Mouse (Mus musculus): Measurements from ENCODE around the gene Bok. TPM values are rescaled to one million over a fixed set of nuclear protein-coding genes. Genes with fewer than 3 reads are reported as not detected.
A peak's percentile ranks its signal among the peaks of the same experiment; 100 is the strongest.

Bok gene
- polyA plus RNA-seq (2014; fragmentation: Nextera tagmentation; extraction: Ambion mirVana) = 72.1 and 86.2 TPM in 2 replicates

GRCm38 (mm10) chr1:93685401-93686244 lies at the start of gene Bok:
Bok (plus strand) TSS chr1:93685660.
- Histone ChIP-seq H3K9me3 (ENCODE audit: control insufficient read depth, low read length) (peaks cover 3% of the 10 kb centered on the region; the same call in 1 of the 2 replicates), H3K4me3 (ENCODE audit: low read length) (peak within 1 kb of the TSS; percentile 68), H3K4me1 (ENCODE audit: control insufficient read depth, insufficient read depth, low read length) (peaks cover 11% of the 10 kb centered on the region; the same call in 1 of the 2 replicates), H3K36me3 (ENCODE audit: control insufficient read depth, insufficient read depth, low read length) (peaks cover 6% of the 10 kb centered on the region; the same call in 1 of the 2 replicates), H3K27me3 (ENCODE audit: control insufficient read depth, insufficient read depth, low read length) (no peaks in the 10 kb centered on the region), H3K4me2 (replicated peaks; ENCODE audit: low read depth, low read length) (peak within 1 kb of the TSS; percentile 65), H3K9ac (ENCODE audit: low read depth, low read length) (peak within 1 kb of the TSS; percentile 74), H3K27ac (ENCODE audit: low read depth, low read length) (peak within 1 kb of the TSS; percentile 84)
- WGBS = 1% methylated on average over 77 of the region's 78 CpGs
- peak; percentile 66 for ATAC-seq (ENCODE audit: low FRiP score, low TSS enrichment)

DNA sequence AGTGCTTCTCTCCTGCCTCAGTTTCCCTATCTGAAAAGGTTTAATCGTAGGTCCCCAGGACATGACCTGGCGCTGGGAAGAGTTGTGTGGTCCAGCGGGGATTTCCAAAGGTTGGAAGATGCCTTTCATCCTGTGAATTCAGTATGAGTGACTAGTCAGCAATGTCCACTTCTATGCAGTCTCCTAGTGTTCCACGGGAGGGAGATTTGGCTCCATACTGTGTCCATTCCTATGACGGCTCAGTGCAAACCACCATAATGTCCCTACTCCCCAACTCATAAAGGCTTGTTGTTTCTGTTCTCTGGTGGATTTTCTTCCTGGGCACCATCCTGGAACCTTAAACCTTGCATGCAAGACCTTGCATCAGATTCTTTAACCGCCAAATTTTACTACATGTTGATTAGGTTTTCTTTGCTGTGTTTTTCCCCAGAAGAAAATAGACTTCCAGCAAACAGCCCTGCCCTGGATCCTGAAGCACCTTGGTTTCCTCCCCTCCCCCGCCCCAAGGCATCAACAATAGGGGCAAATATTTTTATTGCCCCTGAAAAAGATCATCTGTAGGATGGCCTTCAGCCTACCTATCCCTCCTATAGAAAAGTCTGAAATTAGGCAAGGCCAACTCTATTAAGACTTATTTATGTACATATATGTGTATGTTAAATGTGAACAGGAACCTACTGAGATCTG lies 49.1 kb upstream of the Bok start:
- ATAC-seq (ENCODE audit: low FRiP score, low TSS enrichment) = peak; percentile 35
- Histone ChIP-seq H3K27me3 (ENCODE audit: control insufficient read depth, insufficient read depth, low read length) (no peaks in the 10 kb centered on the region), H3K27ac (ENCODE audit: low read depth, low read length) (peak overlapping the region; percentile 74), H3K9ac (ENCODE audit: low read depth, low read length) (peak overlapping the region; percentile 55; the same call in 1 of the 2 replicates), H3K4me2 (replicated peaks; ENCODE audit: low read depth, low read length) (peak overlapping the region; percentile 81), H3K4me3 (ENCODE audit: low read length) (peak overlapping the region; percentile 71), H3K4me1 (ENCODE audit: control insufficient read depth, insufficient read depth, low read length) (peaks cover 10% of the 10 kb centered on the region), H3K36me3 (ENCODE audit: control insufficient read depth, insufficient read depth, low read length) (peaks cover 6% of the 10 kb centered on the region; the same call in 1 of the 2 replicates), H3K9me3 (ENCODE audit: control insufficient read depth, low read length) (no peaks in the 10 kb centered on the region)
- 33% methylated on average over 7 of the region's 7 CpGs for WGBS

DNA sequence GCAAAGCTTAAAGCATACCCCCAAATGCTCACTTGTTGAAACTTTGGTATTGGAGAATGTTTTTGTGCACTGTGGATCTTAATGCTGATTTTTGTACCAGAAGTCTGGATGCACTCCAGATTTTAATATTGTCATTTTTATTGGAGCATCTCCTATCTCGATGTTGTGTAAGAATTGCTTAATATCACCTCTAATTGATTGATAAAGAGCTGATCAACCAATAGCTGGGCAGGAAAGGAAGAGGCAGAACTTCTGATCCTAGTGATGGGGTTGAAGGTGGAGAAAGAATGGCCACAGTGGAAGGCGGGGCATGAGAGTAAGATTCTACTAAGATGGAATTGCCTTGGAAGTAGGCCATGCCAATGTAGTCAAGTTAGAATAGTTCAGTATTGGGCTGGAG lies 43.5 kb upstream of the Bok start:
- Histone ChIP-seq H3K4me3 (ENCODE audit: low read length) (no peak overlapping the region), H3K9ac (ENCODE audit: low read depth, low read length) (no peak overlapping the region), H3K36me3 (ENCODE audit: control insufficient read depth, insufficient read depth, low read length) (no peaks in the 10 kb centered on the region), H3K27ac (ENCODE audit: low read depth, low read length) (no peak overlapping the region), H3K4me2 (replicated peaks; ENCODE audit: low read depth, low read length) (no peak overlapping the region), H3K9me3 (ENCODE audit: control insufficient read depth, low read length) (no peaks in the 10 kb centered on the region), H3K27me3 (ENCODE audit: control insufficient read depth, insufficient read depth, low read length) (no peaks in the 10 kb centered on the region), H3K4me1 (ENCODE audit: control insufficient read depth, insufficient read depth, low read length) (no peaks in the 10 kb centered on the region)
- no peak for ATAC-seq (ENCODE audit: low FRiP score, low TSS enrichment)
- 86% methylated on average over 2 of the region's 2 CpGs for WGBS

GRCm38 (mm10) chr1:93642692-93643091 lies 42.8 kb upstream of the Bok start:
- 92% methylated on average over 2 of the region's 2 CpGs for WGBS
- Histone ChIP-seq H3K36me3 (ENCODE audit: control insufficient read depth, insufficient read depth, low read length) (no peaks in the 10 kb centered on the region), H3K9ac (ENCODE audit: low read depth, low read length) (no peak overlapping the region), H3K4me2 (replicated peaks; ENCODE audit: low read depth, low read length) (no peak overlapping the region), H3K4me3 (ENCODE audit: low read length) (no peak overlapping the region), H3K27ac (ENCODE audit: low read depth, low read length) (no peak overlapping the region), H3K9me3 (ENCODE audit: control insufficient read depth, low read length) (no peaks in the 10 kb centered on the region), H3K27me3 (ENCODE audit: control insufficient read depth, insufficient read depth, low read length) (no peaks in the 10 kb centered on the region), H3K4me1 (ENCODE audit: control insufficient read depth, insufficient read depth, low read length) (no peaks in the 10 kb centered on the region)
- ATAC-seq (ENCODE audit: low FRiP score, low TSS enrichment) = no peak

- ATAC-seq (ENCODE audit: low FRiP score, low TSS enrichment) = no peak
- no peak overlapping the region for H3K27ac ChIP-seq (ENCODE audit: low read depth, low read length)
- 81% methylated on average over 5 of the region's 5 CpGs for WGBS
Observed at GRCm38 (mm10) chr1:93649604-93650172, 35.8 kb upstream of the Bok start.

GRCm38 (mm10) chr1:93654275-93654674 lies 31.2 kb upstream of the Bok start:
- no peaks in the 10 kb centered on the region for H3K27me3 ChIP-seq (ENCODE audit: control insufficient read depth, insufficient read depth, low read length)
- H3K36me3 ChIP-seq (ENCODE audit: control insufficient read depth, insufficient read depth, low read length) = no peaks in the 10 kb centered on the region
- H3K4me2 ChIP-seq (replicated peaks; ENCODE audit: low read depth, low read length) = no peak overlapping the region
- no peaks in the 10 kb centered on the region for H3K4me1 ChIP-seq (ENCODE audit: control insufficient read depth, insufficient read depth, low read length)
- no peak overlapping the region for H3K9ac ChIP-seq (ENCODE audit: low read depth, low read length)
- ATAC-seq (ENCODE audit: low FRiP score, low TSS enrichment) = no peak
- WGBS = 32% methylated on average over 2 of the region's 2 CpGs
- no peak overlapping the region for H3K27ac ChIP-seq (ENCODE audit: low read depth, low read length)
- H3K9me3 ChIP-seq (ENCODE audit: control insufficient read depth, low read length) = no peaks in the 10 kb centered on the region
- H3K4me3 ChIP-seq (ENCODE audit: low read length) = no peak overlapping the region

More at GRCm38 (mm10) chr1:93649604-93650172, 35.8 kb upstream of the Bok start:
- Histone ChIP-seq H3K36me3 (ENCODE audit: control insufficient read depth, insufficient read depth, low read length) (no peaks in the 10 kb centered on the region), H3K4me3 (ENCODE audit: low read length) (no peak overlapping the region), H3K9me3 (ENCODE audit: control insufficient read depth, low read length) (no peaks in the 10 kb centered on the region), H3K9ac (ENCODE audit: low read depth, low read length) (no peak overlapping the region), H3K4me2 (replicated peaks; ENCODE audit: low read depth, low read length) (no peak overlapping the region), H3K4me1 (ENCODE audit: control insufficient read depth, insufficient read depth, low read length) (no peaks in the 10 kb centered on the region), H3K27me3 (ENCODE audit: control insufficient read depth, insufficient read depth, low read length) (no peaks in the 10 kb centered on the region)

DNA sequence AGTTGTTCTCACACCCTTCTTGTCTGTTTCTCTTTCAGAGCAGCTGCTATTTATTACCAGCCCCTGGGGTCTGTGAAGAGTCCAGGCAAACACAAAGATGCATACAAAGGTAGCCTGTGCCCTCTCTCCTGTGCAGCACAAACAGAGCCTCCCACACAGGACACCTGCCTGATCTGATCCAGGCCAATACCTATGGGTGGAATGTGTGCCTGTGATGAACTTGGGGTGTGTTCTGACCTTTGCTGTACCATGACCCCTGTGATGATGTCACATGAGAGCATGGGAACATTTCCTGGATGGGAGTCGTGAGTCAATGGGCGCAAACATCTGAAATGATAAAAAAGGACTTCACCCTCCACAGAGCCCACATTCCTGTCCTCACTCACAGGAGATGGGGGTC lies 30.7 kb upstream of the Bok start:
- no peak overlapping the region for H3K27ac ChIP-seq (ENCODE audit: low read depth, low read length)

GRCm38 (mm10) chr1:93656325-93657024 lies 29.0 kb upstream of the Bok start:
- Histone ChIP-seq H3K9me3 (ENCODE audit: control insufficient read depth, low read length) (no peaks in the 10 kb centered on the region), H3K4me2 (replicated peaks; ENCODE audit: low read depth, low read length) (no peak overlapping the region), H3K4me1 (ENCODE audit: control insufficient read depth, insufficient read depth, low read length) (no peaks in the 10 kb centered on the region), H3K36me3 (ENCODE audit: control insufficient read depth, insufficient read depth, low read length) (no peaks in the 10 kb centered on the region), H3K27ac (ENCODE audit: low read depth, low read length) (no peak overlapping the region), H3K9ac (ENCODE audit: low read depth, low read length) (no peak overlapping the region), H3K27me3 (ENCODE audit: control insufficient read depth, insufficient read depth, low read length) (no peaks in the 10 kb centered on the region), H3K4me3 (ENCODE audit: low read length) (no peak overlapping the region)
- WGBS = 72% methylated on average over 7 of the region's 7 CpGs
- ATAC-seq (ENCODE audit: low FRiP score, low TSS enrichment) = no peak

More for the DNA sequence above, 30.7 kb upstream of the Bok start:
- no peak overlapping the region for H3K9ac ChIP-seq (ENCODE audit: low read depth, low read length)
- WGBS = 67% methylated on average over 2 of the region's 2 CpGs
- H3K9me3 ChIP-seq (ENCODE audit: control insufficient read depth, low read length) = no peaks in the 10 kb centered on the region
- H3K4me3 ChIP-seq (ENCODE audit: low read length) = no peak overlapping the region
- H3K27me3 ChIP-seq (ENCODE audit: control insufficient read depth, insufficient read depth, low read length) = no peaks in the 10 kb centered on the region
- no peak overlapping the region for H3K4me2 ChIP-seq (replicated peaks; ENCODE audit: low read depth, low read length)
- no peaks in the 10 kb centered on the region for H3K36me3 ChIP-seq (ENCODE audit: control insufficient read depth, insufficient read depth, low read length)
- H3K4me1 ChIP-seq (ENCODE audit: control insufficient read depth, insufficient read depth, low read length) = no peaks in the 10 kb centered on the region
- ATAC-seq (ENCODE audit: low FRiP score, low TSS enrichment) = no peak
